Mouse (Mus musculus): ENCODE results near the gene Col6a6. TPM values are rescaled to one million over a fixed set of nuclear protein-coding genes. Genes with fewer than 3 reads are reported as not detected.
"Not testable (repeated sequence)": the region's sequence is repeated elsewhere in the genome, so short reads cannot be mapped to it uniquely, and the experiment has no call there.

The Col6a6 gene
- polyA plus RNA-seq, 1 experiment = 0.22 TPM

- peak; percentile 57 to 74 for DNase-seq (ENCODE audit: extremely low spot score in 1 of 2, low spot score in 1 of 2)
These were observed 143.3 kb downstream of the Col6a6 start for GRCm38 (mm10) chr9:105684549-105685165.

GRCm38 (mm10) chr9:105681386-105681785 is 146.6 kb downstream of the Col6a6 start:
- no peak for DNase-seq (ENCODE audit: extremely low spot score in 1 of 2, low spot score in 1 of 2)

- no peak for DNase-seq (ENCODE audit: extremely low spot score in 1 of 2, low spot score in 1 of 2)
These were observed 152.0 kb downstream of the Col6a6 start for GRCm38 (mm10) chr9:105675941-105676340.

- DNase-seq (ENCODE audit: extremely low spot score in 1 of 2, low spot score in 1 of 2) = no peak
These were observed 155.9 kb downstream of the Col6a6 start for GRCm38 (mm10) chr9:105672032-105672431.

GRCm38 (mm10) chr9:105670916-105671315 is 157.0 kb downstream of the Col6a6 start:
- no peak for DNase-seq (ENCODE audit: extremely low spot score in 1 of 2, low spot score in 1 of 2)

- no peak for DNase-seq (ENCODE audit: extremely low spot score in 1 of 2, low spot score in 1 of 2)
These were observed 162.7 kb downstream of the Col6a6 start for GRCm38 (mm10) chr9:105665269-105665668.

GRCm38 (mm10) chr9:105659877-105660276 is 168.1 kb downstream of the Col6a6 start:
- DNase-seq (ENCODE audit: extremely low spot score in 1 of 2, low spot score in 1 of 2) = peak in 1 of 2 experiments; percentile 17

- no peak for DNase-seq (ENCODE audit: extremely low spot score in 1 of 2, low spot score in 1 of 2)
These were observed 169.7 kb downstream of the Col6a6 start for GRCm38 (mm10) chr9:105658216-105658615.

- no peak for DNase-seq (ENCODE audit: extremely low spot score in 1 of 2, low spot score in 1 of 2)
These were observed 171.8 kb downstream of the Col6a6 start for GRCm38 (mm10) chr9:105656189-105656588.

GRCm38 (mm10) chr9:105642460-105643371 is 185.2 kb downstream of the Col6a6 start, which contains the start of gene Pik3r4:
Gene Pik3r4 (plus strand): TSS chr9:105642978.
- peak; percentile 83 to 90 for DNase-seq (ENCODE audit: extremely low spot score in 1 of 2, low spot score in 1 of 2)

GRCm38 (mm10) chr9:105641377-105641776 is 186.6 kb downstream of the Col6a6 start:
- DNase-seq (ENCODE audit: extremely low spot score in 1 of 2, low spot score in 1 of 2) = not testable (repeated sequence)

Other genes with a start within 250 kb of the Col6a6 start
- gene Pik3r4, start 185.2 kb downstream of the Col6a6 start, polyA plus RNA-seq (2012; rRNA removed) = 26.9 and 27.1 TPM in 2 replicates
- 0.25 and 1.1 TPM in 2 replicates for gene Col6a5, start 132.5 kb upstream of the Col6a6 start, polyA plus RNA-seq (2012; rRNA removed)

Data from frontal cortex, adult 2 months (tissue).